Mouse (Mus musculus) large intestine, adult 2 months (tissue): ENCODE data around the gene Xpc. TPM values are rescaled to one million over a fixed set of nuclear protein-coding genes. Genes with fewer than 3 reads are reported as not detected.

Experiments
- DNase-seq: peaks from one replicate; pipeline ENCODE4 v3.0.0-alpha.2; 2012; ENCODE audit warnings: low read depth, low spot score
- WGBS: fragments of 180-500 bp; shearing (Covaris S2); methylation state at CpG from one replicate; pipeline ENCODE4 v1.1.7; 2018; 5-methylcytosine and 5-hydroxymethylcytosine counted together
- polyA plus RNA-seq: library from polyadenylated mRNA; depleted of rRNA; stranded (reverse); fragments of >200 nt; gene quantifications from 2 replicates; pipeline ENCODE4 v1.2.3, GENCODE M21; 2012; rRNA removed

The Xpc gene
- polyA plus RNA-seq = 4.4 and 5.9 TPM in 2 replicates

DNA sequence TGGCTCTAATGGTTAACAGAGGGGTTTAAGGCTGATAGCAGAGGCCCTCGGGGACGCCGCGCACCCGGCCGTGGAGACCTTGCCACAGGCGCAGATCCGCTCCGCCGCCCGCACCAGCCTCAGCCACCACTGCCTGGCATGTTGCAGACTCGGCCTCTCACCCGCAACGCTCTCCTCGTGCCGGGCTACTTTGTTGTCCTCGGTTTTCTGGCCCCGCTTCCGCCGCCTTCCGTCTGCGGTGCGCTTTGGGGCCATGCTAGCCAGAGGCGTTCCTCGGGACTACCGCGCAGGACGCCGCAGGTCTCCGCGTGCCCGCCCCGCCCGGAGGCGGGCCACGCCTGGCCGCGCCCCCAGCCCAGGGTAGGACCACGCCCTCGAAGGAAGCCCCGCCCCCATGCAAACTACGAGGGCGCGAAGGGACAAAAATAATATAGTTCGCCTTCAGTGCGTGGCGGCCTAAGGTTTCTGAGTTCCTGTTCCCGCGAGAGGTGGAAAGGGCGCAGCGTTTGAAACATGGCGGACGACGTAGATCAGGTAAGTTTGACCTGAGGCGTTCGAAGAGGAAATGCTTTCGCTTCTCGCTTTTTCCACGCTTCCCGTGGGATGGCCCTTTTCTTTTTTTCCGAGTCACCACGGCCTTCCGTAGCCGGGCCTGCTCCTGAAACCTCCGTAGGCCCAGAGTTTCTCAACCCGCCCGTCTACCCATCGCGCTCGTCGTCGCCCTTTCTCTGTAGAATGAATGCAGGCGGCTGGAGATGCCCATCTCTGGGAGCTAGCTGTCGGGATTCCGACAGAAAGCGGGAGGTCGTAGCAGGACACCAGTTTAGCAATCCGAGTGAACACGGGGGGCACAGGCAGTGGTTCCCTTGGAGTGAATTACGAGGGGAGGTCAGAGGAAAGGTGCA, at the start of gene Xpc, which contains the start of gene Lsm3:
Gene Xpc (minus strand): TSS at position 344 of the 905 bp plus-strand sequence.
Gene Lsm3 (plus strand): TSS at position 384 of the 905 bp plus-strand sequence.
- peak; percentile 89 for DNase-seq
- WGBS = under 1% methylated on average over 80 of the region's 80 CpGs

- 36% methylated on average over 3 of the region's 3 CpGs for WGBS
- DNase-seq = no peak
Measured at GRCm38 (mm10) chr6:91563031-91563430, 47.3 kb upstream of the Xpc start.

DNA sequence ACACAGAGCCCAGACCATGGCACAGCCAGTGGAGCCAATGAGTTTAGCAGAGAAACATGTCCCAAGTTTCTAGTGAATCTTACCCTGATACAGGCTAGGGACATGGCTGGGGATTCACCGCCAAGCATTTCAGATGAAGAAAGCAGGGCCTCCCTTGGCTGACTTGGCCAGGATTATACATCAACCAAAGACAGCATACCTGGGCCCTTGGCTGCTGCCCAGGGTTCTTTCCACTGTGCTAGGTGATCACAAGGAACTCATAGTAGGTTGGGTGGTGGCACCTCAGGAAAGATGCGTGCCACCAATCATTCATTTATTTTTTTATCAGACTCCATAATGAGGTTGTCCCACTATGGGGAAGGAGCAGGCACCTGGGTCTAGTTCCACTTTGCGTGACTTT, 44.5 kb upstream of the Xpc start:
- WGBS = 69% methylated on average over 3 of the region's 3 CpGs
- no peak for DNase-seq

DNA sequence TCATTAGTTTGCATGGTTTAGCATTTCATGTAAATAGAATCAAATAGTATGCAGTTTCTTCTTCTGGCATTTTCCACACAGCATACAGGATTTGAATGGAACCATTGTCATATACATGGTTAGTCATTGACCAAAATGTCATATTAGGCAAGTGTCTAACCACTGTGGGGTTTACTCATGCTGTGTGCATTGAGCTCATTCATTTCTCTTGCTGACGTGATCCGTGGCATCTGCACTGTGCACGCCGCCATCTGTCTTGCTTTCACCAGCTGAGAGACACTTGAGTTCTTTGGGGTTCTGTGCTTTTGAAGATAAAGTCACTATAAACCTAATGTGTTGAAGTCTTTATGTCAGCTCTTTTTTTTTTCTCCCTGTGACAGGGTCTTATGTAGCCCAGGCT, 43.7 kb upstream of the Xpc start:
- DNase-seq = no peak
- 87% methylated on average over 4 of the region's 4 CpGs for WGBS

DNA sequence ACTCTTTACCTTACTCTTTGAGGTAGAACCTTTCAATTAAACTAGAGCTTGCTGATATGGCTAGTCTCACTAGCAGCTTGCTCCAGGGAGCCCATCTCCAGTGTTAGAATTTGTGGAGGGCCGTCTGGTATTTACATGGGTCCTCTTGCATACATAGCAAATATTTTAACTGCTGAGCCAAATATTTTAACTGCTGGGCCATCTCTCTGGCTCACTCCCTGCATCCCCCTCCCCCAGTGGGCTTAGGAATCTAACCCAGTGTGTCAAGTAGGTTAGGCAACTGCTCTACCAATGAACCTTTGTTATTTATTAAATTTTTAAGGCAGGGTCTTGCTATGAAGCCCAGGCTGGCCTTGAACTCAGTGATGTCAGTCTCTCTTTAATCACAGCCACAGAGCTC, 42.9 kb upstream of the Xpc start:
- 48% methylated on average over 1 of the region's 1 CpGs for WGBS

DNA sequence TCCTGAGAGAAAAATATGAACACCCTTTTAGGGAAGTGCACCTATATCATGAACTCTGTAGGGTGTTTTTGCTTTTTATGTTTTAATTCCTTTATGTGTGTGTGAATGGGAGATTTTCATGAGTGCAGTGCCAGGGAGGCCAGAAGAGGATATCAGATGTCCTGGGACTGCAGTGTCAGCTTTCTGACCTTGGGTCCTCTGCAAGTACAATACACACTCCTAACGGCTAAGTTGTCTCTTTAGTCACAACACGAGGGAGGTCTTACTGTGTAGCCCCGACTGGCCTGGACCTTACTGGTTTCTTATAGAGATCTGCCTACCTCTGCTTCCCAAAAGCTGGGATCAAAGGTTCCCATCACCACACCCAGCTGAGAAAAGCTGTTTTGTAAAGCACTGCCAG, 37.0 kb upstream of the Xpc start:
- 26% methylated on average over 3 of the region's 3 CpGs for WGBS
- no peak for DNase-seq

More for the DNA sequence above, 42.9 kb upstream of the Xpc start:
- DNase-seq = no peak

- no peak for DNase-seq
- WGBS = 99% methylated on average over 3 of the region's 3 CpGs
Measured at GRCm38 (mm10) chr6:91551671-91552070, 36.0 kb upstream of the Xpc start.

DNA sequence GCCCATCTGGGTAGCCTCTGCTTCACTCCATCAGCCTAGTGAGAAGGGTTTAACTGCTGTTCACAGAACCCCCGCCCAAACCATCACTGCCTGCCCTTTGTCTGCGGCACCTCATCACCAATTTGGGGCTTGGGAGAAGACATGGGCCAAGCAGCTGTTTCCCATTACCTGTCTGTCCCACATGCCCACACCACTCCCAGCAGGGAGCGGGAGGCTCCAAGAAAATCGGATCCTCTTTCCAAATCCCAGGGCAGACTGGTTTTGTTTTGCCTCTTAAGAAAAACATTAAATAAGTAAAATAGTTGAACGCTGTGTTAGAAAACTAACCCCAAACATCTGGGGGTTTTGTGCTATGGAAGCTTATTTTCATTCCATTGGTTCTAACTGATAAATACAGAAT, 33.9 kb upstream of the Xpc start:
- DNase-seq = no peak
- 81% methylated on average over 5 of the region's 5 CpGs for WGBS

GRCm38 (mm10) chr6:91547313-91547712, 31.6 kb upstream of the Xpc start:
- 43% methylated on average over 1 of the region's 1 CpGs for WGBS
- DNase-seq = no peak

DNA sequence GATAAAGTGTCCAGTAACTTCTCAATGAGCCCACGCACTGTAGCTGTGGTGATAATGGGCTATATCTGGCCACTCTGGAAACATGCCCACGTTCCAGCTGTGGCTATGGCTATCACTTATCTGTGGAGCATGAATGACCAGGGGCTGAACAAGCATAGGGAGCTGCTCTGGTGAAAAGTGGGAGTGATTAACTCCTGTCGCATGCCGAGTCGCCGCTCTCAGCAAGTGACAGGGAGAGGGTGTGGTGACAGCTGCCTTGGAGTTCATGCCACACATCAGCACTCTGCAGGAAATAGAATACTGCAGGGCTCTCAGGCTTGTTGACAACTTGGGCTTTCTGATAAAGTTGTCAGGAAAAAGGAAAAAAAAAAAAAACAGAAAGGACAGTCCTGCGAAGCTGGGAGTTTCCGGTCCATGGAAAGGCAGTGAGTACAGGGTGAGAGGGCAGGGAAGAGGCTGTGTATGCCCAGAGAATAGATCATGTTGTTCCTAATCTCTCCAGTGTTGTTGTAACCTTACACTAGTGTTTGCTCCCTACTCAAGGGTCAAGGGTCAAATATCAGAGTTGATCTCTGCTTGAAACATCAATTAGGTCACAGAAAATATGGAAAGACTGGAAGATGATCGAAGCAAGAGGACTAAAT, 30.7 kb upstream of the Xpc start:
- no peak for DNase-seq
- 34% methylated on average over 9 of the region's 9 CpGs for WGBS

DNA sequence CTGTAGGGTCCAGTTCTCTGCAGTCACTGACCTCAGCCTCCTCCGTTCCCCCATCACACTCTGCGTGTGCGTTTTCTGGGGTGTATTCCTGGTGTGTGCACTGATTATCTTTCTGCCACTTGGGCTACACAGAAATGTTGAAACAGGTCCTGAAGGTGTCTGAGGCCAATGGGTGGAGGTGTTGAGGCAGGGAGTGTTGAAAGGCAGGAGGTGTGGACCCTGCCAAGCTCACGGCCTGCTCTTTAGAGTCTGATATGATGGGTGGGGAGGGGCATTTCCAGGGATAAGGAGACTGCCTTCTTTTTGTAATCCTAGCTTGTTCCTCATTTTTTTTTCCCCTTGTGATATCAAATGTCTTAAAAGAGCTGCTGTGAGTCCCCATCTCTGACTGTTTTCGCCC, 27.4 kb upstream of the Xpc start:
- no peak for DNase-seq
- 92% methylated on average over 5 of the region's 5 CpGs for WGBS

DNA sequence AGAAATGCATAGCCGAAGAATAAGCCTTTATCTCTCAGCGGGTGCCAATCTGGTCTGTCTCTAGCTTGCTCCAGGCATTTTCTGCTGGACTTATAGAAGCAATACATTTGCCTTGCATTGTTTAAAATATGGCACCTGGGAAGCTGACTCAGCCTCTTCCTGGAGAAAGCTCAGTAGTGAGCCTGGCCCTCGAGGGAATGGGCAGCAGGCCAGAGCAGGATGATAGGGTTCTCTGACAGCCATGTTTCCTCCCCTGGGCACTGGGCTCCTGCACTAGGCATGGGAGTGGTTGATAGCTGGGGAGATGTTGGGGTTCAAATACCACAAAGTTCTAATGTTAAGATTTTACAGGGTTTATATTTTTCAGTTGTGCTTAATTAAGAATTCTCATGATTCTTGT, 25.6 kb upstream of the Xpc start:
- DNase-seq = no peak
- 15% methylated on average over 3 of the region's 3 CpGs for WGBS

DNA sequence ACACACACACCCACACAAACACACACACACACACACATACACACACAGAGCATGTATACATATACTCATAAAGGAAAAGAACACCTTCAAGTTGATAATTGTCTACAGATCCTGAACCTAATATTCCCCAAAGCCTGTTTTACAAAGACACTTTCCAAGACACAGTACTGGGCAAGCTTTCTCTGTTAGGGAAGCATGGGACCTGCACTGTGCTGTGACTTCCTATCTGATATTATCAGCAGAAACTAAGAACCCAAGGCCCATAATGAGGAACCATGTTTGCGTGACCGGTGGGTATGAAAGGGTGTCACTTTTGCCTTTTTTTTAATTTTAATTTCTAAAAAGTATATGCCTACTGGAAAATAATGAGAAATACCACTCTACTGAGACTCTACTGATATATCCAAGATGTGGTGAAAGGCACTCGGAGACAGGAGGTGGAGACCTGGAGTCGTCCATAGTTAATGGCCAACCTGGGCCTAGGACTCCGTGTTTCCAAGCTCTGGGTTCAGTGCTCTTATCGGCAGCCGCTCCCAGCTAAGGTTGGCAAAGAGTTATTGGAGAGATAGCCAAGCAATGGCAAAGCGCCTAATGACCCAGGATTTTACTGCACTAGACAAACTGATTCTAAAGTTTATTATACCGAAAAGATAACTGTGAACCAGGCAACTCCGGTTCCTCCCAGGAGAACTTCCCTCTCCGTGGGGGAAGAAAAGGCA, 20.5 kb upstream of the Xpc start:
- WGBS = 31% methylated on average over 11 of the region's 11 CpGs
- DNase-seq = peak; percentile 88

- no peak for DNase-seq
- WGBS = 83% methylated on average over 3 of the region's 3 CpGs
Measured at GRCm38 (mm10) chr6:91535231-91535630, 19.5 kb upstream of the Xpc start.

GRCm38 (mm10) chr6:91534268-91534667, 18.6 kb upstream of the Xpc start:
- DNase-seq = no peak
- WGBS = 70% methylated on average over 4 of the region's 4 CpGs

DNA sequence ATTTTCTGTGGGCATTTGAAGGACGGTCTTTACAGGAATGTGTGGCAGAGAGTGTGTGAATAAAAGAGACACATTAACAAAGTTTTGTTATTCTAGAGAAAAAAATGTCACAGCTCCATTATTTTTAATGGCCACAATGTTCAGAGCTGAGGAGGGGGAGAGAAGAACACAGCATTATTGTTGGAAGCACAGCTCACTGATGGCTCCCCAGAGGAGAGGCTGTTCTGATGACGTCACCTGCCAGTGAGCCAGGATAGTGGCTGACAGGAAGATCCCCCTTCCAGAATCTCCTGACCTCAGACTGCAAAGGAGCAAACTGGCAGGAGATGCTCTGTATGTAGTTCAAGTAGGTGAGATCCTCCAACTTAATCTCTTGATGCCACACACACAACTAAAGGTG, 18.1 kb upstream of the Xpc start:
- 19% methylated on average over 2 of the region's 2 CpGs for WGBS
- no peak for DNase-seq

- DNase-seq = no peak
- 11% methylated on average over 5 of the region's 5 CpGs for WGBS
Measured at GRCm38 (mm10) chr6:91533359-91533758, 17.7 kb upstream of the Xpc start.

DNA sequence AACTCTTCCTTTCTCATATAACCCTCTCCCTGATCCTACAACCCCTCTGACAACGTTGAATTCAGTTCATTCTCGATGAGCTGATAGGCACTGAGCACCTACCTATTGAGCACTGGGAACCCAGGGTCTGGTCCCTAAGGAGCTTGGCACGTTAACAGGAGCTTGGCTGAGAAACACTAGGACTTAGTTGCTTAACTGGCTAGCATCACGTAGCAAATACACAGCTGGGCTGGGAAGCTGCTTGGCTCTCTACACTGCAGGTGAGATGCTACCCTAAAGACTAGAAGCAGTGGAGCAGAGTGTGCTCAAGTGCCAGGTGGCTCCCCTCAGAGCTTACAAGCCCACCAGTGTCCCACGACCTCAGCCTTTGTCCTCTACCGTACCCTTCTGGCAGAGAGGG, 17.0 kb upstream of the Xpc start:
- WGBS = 72% methylated on average over 6 of the region's 6 CpGs
- DNase-seq = no peak

- DNase-seq = no peak
- WGBS = 35% methylated on average over 6 of the region's 6 CpGs
Measured at GRCm38 (mm10) chr6:91531276-91531675, 15.6 kb upstream of the Xpc start.

GRCm38 (mm10) chr6:91530673-91531072, 15.0 kb upstream of the Xpc start:
- 95% methylated on average over 8 of the region's 8 CpGs for WGBS
- no peak for DNase-seq
